Mouse (Mus musculus) right cerebral cortex, postnatal 4 days (tissue): Measurements from ENCODE around the gene Gm17577.
"Not testable (repeated sequence)": the region's sequence is repeated elsewhere in the genome, so short reads cannot be mapped to it uniquely, and the experiment has no call there.

Experiments
- DNase-seq: peaks from one replicate; pipeline ENCODE4 v3.0.0-alpha.2; 2022

Gm17577 gene

GRCm38 (mm10) chrX:123246807-123247206, at the start of gene Gm17577:
Gene Gm17577, minus strand, starts transcription at chrX:123246907.
- DNase-seq, result not testable (repeated sequence)

- DNase-seq, result not testable (repeated sequence)
These were observed 24.3 kb downstream of the Gm17577 start, which contains the start of gene Srsx for GRCm38 (mm10) chrX:123222381-123222780. Gene Srsx, minus strand, starts transcription at chrX:123222481.
